8 mouse cellular contexts compared by ENCODE assay signal in genomic region chr19:8740603-8741002, GRCm38 (mm10). TPM values are rescaled to one million over a fixed set of nuclear protein-coding genes. Genes with fewer than 3 reads are reported as not detected.
DNase-seq lines count a peak whose midpoint lies in the region; ATAC-seq and TF ChIP-seq lines count a peak whose summit lies in the region.

TSS of gene 1700092M07Rik (plus strand) at chr19:8740718.

- peaks cover 29% of the 10 kb centered on the region for H3K4me1 ChIP-seq in kidney, embryonic 16.5 days (ENCODE audit: insufficient read depth, low read length)
- peaks cover 16% of the 10 kb centered on the region for H3K4me1 ChIP-seq in bone marrow macrophage, adult 2 months (ENCODE audit: control insufficient read depth, insufficient read depth, low read length)

- peaks cover 67% of the 10 kb centered on the region for H3K79me2 ChIP-seq in macrophage (ENCODE audit: inconsistent target)

- H3K36me3 ChIP-seq in kidney, embryonic 16.5 days (ENCODE audit: insufficient read depth, low read length): peaks cover 42% of the 10 kb centered on the region
- H3K36me3 ChIP-seq in macrophage (ENCODE audit: inconsistent target): peaks cover 33% of the 10 kb centered on the region

- H3K9me3 ChIP-seq in kidney, embryonic 16.5 days (ENCODE audit: low read length): no peaks in the 10 kb centered on the region

- peak within 1 kb of the TSS; percentile 89 for H3K4me3 ChIP-seq in kidney, embryonic 16.5 days (ENCODE audit: low read length)
- peak within 1 kb of the TSS; percentile 98 for H3K4me3 ChIP-seq in bone marrow macrophage, adult 2 months (ENCODE audit: insufficient read depth, low read length)
- peak within 1 kb of the TSS; percentile 99 for H3K4me3 ChIP-seq in macrophage (ENCODE audit: inconsistent target)

- H3K4me2 ChIP-seq in kidney, embryonic 16.5 days (replicated peaks; ENCODE audit: low read depth, low read length): peak within 1 kb of the TSS; percentile 42

- no peaks in the 10 kb centered on the region for H3K27me3 ChIP-seq in kidney, embryonic 16.5 days (ENCODE audit: insufficient read depth, low read length)

- peak; percentile 2; the same call in 1 of the 2 replicates for ATAC-seq in kidney, embryonic 16.5 days (ENCODE audit: low FRiP score, low TSS enrichment)
- no peak for ATAC-seq in megakaryocyte progenitor cell, adult 5-6 weeks (replicated peaks; ENCODE audit: poor library complexity)

- peak within 1 kb of the TSS; percentile 98 for H3K27ac ChIP-seq in kidney, embryonic 16.5 days (ENCODE audit: low read length)
- peak within 1 kb of the TSS; percentile 93 for H3K27ac ChIP-seq in bone marrow macrophage, adult 2 months (ENCODE audit: insufficient read depth, low read depth, low read length)
- H3K27ac ChIP-seq in macrophage: peak within 1 kb of the TSS; percentile 91

- no peak for DNase-seq in kidney, adult 11 months
- DNase-seq in heart, postnatal 4 days: peak; percentile 22
- no peak for DNase-seq in embryo, embryonic 10 days (ENCODE audit: low spot score)
- DNase-seq in layer of hippocampus, adult 8-10 months (ENCODE audit: low spot score in 2 of 2): no peak

- TF ChIP-seq POLR2A in bone marrow macrophage, adult 2 months (IDR thresholded peaks at IDR 0.05; ENCODE audit: borderline replicate concordance, low read depth, low read length): no peak

- 58% methylated on average over 14 of the region's 14 CpGs for WGBS in kidney, embryonic 16.5 days
- 85% methylated on average over 14 of the region's 14 CpGs for WGBS in macrophage (ENCODE audit: missing documents)

- H3K9ac ChIP-seq in kidney, embryonic 16.5 days (replicated peaks; ENCODE audit: low read length): peak within 1 kb of the TSS; percentile 87

- TF ChIP-seq CTCF in bone marrow macrophage, adult 2 months (IDR thresholded peaks at IDR 0.05; ENCODE audit: low read depth, low read length): no peak

RNA-seq across cellular contexts. Expression of gene 1700092M07Rik, which starts in this region (rescaled TPM):
- 1.9 and 2.0 TPM in 2 replicates for polyA plus RNA-seq in kidney, embryonic 16.5 days (2015; fragmentation: Nextera tagmentation; extraction: Ambion mirVana)
- not detected in 2 replicates for polyA plus RNA-seq in bone marrow macrophage, adult 2 months (2012; ENCODE audit: insufficient read depth, insufficient read length, missing spikeins)
- total RNA-seq in heart, postnatal 4 days (2021): not detected
- total RNA-seq in macrophage (2018; cell fraction: chromatin; rRNA removed): 1 to 10 TPM in 10 of 26 experiments, not detected in 16; 2.8 to 8.1 (median 3.6) TPM
- not detected for total RNA-seq in macrophage (2018; cell fraction: cytosol; rRNA removed)
- total RNA-seq in macrophage (2018; cell fraction: nucleus; rRNA removed): 1 to 10 TPM in 4 of 26 experiments, not detected in 22; 2.2 to 3.7 (median 2.5) TPM
- polyA plus RNA-seq in macrophage (2018): not detected in 3 replicates
- 1.2 and 4.4 TPM in 2 replicates for total RNA-seq in megakaryocyte progenitor cell, adult 5-6 weeks (2015)
- total RNA-seq in megakaryocyte progenitor cell, adult 5-6 weeks (2017): not detected in 2 replicates
- 1 to 10 TPM in 3 of 4 experiments, not detected in 1; 2.0 to 3.3 (median 2.4) TPM for total RNA-seq in layer of hippocampus, adult 8-10 months (2022)

Comparison
In these comparisons a context has a peak if more than half of its experiments do, and no peak if none do; other contexts are left out.
1. Peak in DNase-seq in heart, postnatal 4 days; RNA of the gene not detected or under 1 TPM.